Mouse (Mus musculus): Measurements from ENCODE around the gene Nwd1.
"Not testable (repeated sequence)": the region's sequence is repeated elsewhere in the genome, so short reads cannot be mapped to it uniquely, and the experiment has no call there.

Gene Nwd1

GRCm38 (mm10) chr8:72646060-72646767, at the start of gene Nwd1:
Nwd1 (plus strand) TSS chr8:72646711.
- DNase-seq (ENCODE audit: low spot score), result no peak

DNA sequence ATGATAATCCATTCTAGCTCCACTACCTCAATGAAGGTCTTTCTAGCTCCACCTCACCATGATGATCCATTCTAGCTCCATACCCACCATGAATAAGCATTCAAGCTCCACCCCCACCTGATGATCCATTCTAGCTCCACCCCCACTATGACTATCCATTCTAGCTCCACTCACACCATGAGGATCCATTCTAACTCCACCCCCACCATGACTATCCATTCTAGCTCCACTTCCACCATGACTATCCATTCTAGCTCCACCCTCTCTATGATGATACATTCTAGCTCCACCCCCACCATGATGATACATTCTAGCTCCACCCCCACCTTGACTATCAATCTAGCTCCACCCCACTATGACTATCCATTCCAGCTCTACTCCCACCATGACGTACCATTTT, 3.6 kb upstream of the Nwd1 start:
- DNase-seq (ENCODE audit: low spot score), result no peak

DNA sequence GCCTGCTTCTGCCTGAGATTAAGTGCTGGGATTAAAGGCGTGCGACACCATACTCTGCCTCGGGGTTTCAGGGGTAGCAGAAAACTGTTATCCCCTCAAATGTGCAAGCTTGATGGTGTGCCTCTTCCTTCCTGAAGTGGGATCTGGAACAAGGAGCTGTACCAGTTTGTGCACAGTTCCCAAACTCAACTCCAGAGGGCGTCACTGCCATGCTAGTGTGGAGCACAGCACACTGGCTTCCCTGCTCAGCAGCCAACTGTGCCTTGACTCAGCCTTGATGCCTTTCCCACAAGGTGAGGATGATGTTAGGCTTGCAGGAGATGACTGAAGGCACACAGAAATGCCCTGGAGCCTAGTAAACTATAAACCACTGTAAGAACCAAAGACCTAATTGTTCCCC, 1.9 kb upstream of the Nwd1 start:
- DNase-seq (ENCODE audit: low spot score), result no peak

DNA sequence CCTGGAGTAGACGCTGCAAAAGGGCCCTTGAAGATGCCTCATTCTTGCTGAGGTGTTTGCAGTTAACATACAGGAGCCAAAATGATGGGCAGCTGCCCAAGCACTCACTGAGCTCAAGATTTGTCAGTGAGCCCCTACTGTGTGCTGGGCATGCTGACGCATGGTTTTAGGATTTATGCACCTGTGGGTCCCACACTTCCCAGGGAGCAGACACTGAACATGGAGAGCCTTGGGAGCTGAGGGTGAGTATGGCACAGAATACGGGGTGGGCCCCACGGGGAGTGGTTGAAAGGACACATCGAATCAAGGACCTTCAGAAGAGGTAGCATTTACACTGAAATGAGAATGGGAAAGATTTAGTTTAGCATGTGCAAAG, 245 bp downstream of the Nwd1 start:
- DNase-seq (ENCODE audit: low spot score), result no peak

DNA sequence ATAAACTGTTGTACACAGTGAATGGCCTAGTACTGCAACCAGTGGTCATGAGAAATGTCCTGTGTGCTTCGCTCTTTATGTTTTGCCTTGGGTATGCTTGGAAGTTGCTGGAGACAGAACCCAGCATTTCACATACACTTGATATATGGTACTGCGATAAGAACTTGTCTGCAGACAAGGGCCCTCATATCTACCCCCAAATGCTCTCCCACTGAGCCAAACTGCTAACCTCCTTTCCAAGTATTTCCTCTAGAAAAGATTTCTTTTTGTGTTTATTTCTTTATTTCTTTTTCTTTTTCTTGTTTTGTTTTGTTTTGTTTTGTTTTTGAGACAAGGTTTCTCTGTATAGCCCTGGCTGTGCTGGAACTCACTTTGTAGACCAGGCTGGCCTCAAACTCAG, 4.2 kb downstream of the Nwd1 start:
- no peak for DNase-seq (ENCODE audit: low spot score)

GRCm38 (mm10) chr8:72654565-72655521, 8.3 kb downstream of the Nwd1 start:
- DNase-seq (ENCODE audit: low spot score), result peak; percentile 55

GRCm38 (mm10) chr8:72655522-72655912, 9.0 kb downstream of the Nwd1 start:
- DNase-seq (ENCODE audit: low spot score), result no peak

DNA sequence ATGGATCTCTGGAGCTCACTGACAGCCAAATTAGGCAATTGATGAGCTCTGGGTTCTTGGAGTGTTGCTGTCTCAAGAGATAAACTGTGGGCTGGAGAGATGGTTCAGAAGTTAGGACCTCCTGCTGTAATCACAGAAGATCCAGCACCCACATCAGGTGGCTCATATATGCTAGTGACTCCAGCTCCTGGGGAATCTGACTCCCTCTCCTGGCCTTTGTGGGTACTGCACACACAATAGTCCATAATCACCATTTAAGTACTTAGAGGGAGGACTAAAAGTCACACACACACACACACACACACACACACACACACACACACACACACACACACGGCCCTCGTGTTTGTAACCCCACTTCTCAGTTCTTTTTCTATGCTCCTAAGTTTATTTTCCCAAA, 13.5 kb downstream of the Nwd1 start:
- DNase-seq (ENCODE audit: low spot score), result no peak

- no peak for DNase-seq (ENCODE audit: low spot score)
Observed at GRCm38 (mm10) chr8:72664107-72664652, 17.7 kb downstream of the Nwd1 start.

GRCm38 (mm10) chr8:72664757-72665156, 18.2 kb downstream of the Nwd1 start:
- DNase-seq (ENCODE audit: low spot score), result no peak

DNA sequence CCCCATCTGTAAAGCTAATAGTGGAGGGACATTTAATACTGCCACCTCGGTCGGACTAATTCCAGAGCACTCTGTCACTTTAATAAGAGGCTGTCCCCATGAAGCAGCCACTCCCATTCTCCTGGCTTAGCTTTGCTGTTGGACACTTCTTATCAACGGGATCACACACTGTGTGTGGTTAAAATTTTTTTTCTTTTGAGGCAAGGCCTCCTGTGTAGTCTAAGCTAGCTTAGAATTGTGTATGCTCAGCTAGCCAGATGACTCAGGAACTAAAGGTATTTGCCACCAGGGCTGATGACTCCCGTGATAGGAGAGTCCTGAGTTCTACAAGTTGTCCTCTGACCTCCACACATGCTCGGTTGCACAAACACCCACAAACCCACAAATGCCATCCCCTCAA, 18.9 kb downstream of the Nwd1 start:
- no peak for DNase-seq (ENCODE audit: low spot score)

DNA sequence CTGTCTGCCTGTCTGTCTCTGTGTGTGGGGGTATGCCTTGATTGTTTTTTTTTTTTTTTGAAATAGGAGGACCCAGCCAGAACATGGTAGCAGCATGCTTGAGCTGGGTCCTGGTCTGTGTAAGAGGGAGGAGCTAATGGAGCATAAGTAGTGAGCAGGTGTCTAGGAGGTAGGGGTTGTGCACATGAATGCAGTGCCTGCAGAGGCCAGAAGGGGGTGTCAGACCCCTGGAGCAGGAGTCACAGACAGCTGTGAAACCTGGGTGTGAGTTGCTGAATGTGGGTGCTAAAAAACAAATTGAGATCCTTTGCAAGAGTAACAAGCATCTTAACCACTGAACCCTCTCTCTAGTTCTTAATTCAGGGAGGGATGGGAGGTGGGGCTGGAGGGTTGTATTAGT, 22.4 kb downstream of the Nwd1 start:
- no peak for DNase-seq (ENCODE audit: low spot score)

- DNase-seq (ENCODE audit: low spot score), result no peak
Observed at GRCm38 (mm10) chr8:72672802-72673201, 26.3 kb downstream of the Nwd1 start.

GRCm38 (mm10) chr8:72674184-72674583, 27.7 kb downstream of the Nwd1 start:
- DNase-seq (ENCODE audit: low spot score), result no peak

GRCm38 (mm10) chr8:72676436-72676835, 29.9 kb downstream of the Nwd1 start:
- no peak for DNase-seq (ENCODE audit: low spot score)

GRCm38 (mm10) chr8:72676844-72677243, 30.3 kb downstream of the Nwd1 start:
- DNase-seq (ENCODE audit: low spot score), result not testable (repeated sequence)

- no peak for DNase-seq (ENCODE audit: low spot score)
Observed at GRCm38 (mm10) chr8:72677331-72677730, 30.8 kb downstream of the Nwd1 start.

DNA sequence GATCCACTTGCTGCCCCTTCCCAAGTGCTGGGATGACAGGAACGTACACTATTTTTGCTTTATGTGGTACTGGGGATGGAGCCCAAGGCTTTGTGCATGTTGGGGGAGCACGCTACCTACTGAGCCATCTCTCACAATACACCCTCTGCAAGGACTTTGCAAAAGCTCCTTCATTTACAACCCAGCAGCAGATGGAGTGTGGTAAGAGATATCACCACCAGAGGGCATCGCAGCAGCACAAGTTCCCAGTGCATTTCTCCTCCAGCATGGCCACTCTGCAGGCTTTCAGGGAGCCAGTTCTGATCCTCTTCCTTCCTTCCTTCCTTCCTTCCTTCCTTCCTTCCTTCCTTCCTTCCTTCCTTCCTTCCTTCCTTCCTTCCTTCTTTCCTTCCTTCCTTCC, 33.6 kb downstream of the Nwd1 start:
- peak; percentile 85 for DNase-seq (ENCODE audit: low spot score)

DNA sequence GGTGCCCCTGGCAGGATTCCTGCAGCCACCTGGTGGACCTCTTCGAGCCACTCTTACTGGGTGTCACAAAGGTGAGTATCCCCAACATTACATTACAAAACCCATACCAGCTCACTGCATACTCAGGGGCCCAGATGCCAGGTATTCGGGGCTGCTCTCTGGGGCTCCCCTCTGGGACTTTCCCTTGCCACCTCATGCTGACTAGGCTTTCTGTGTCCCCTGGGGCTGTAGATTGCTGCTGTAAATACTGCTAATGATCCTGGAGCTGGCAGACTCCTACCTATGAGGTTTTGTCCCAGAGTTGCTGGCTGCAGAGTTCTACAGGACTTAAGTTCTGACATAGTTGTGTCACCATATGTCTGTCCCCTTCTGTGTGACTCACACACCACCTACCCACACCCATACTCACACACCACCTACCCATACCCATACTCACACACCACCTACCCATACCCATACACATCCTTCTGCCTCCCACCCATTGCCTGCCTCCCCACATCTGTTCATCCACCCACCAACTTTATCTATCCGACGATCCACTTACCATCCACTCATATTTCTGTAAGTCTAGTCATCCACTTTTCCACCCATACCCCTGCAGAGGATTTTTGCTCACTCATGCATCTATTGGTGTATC, 35.7 kb downstream of the Nwd1 start:
- DNase-seq (ENCODE audit: low spot score), result no peak

DNA sequence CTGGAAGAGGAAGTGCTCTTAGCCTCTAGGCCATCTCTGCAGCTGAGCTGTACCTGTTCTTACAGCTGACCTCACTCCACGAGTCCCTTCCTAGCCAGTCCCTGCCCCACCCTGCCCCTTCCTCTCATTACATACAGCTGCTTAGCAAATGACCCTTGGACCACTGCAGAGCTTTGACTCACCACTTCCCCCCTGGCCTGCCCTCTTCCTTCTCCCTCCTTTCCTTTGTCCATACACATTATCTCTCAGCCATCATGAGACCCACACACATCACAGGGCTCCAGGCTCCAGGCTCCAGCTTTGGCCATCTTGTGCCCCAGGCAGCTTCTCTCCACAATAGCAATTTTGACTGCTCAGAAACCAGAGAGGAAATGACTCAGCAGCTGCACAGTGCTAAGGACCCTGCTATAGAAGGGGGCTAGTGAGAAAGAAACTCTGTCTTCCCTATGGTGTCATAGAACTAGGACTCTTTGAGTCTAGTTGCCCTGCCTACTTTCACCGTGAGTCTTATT, 36.6 kb downstream of the Nwd1 start:
- DNase-seq (ENCODE audit: low spot score), result peak; percentile 8

DNA sequence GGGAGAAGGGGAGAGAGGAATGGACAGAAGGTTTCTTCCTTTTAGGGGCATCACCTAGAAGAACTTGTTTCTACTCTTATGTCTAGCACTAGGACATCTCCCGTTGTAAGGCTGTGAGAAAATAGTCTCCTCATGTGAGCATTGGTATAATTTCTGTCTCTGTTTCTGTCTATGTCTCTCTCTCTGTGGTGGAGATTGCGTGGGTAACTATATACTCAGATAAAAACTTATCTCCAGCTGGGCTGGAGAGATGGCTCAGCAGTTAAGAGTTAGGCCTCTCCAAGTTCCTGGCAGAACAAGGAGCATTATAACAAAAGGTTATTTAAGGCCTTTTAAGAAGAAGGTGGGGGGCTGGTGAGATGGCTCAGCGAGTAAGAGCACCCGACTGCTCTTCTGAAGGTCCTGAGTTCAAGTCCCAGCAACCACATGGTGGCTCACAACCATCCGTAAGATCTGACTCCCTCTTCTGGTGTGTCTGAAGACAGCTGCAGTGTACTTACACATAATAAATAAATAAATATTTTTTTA, 37.1 kb downstream of the Nwd1 start:
- not testable (repeated sequence) for DNase-seq (ENCODE audit: low spot score)

DNA sequence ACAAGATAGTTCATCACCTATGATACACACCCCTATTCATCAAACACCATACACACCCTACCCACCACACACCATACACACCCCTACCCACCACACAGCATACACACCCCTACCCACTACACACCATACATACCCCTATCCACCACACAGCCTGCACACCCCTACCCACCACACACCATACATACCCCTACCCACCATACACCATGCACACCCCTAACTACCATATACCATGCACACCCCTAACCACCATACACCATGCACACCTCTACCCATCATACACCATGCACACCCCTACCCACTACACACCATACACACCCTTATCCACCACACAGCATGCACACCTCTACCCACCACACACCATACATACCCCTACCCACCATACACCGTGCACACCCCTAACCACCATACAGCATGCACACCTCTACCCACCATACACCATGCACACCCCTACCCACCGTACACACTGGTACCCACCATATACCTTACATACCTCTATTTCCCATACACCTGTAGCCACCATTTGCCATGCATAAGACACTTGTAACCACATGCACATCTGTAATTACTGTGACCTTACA, 51.9 kb downstream of the Nwd1 start:
- no peak for DNase-seq (ENCODE audit: low spot score)

Data from embryo, embryonic 10 days (tissue).